Mouse (Mus musculus) MEL (cell line): Measurements from ENCODE around the gene Rcsd1.

Experiments
- BHLHE40 ChIP-seq: IDR thresholded peaks from 2 replicates; pipeline ENCODE4 v1.6.1; 2012; ENCODE audit warnings: low read depth, mild to moderate bottlenecking, inconsistent platforms, low read length, improper control_type of control experiment, borderline replicate concordance
- CTCF ChIP-seq, 3 experiments: IDR thresholded peaks in 2 of 3; conservative IDR thresholded peaks in 1 of 3; 2 replicates each; pipeline ENCODE4 v1.5.1; 2011 to 2012; ENCODE audit warnings: low read length in 3 of 3, low read depth in 2 of 3, mild to moderate bottlenecking in 2 of 3, improper control_type of control experiment in 1 of 3, inconsistent platforms in 1 of 3, mixed read lengths in 1 of 3, moderate library complexity in 1 of 3; ENCODE audit not compliant: control insufficient read depth in 1 of 3, insufficient read depth in 1 of 3, poor library complexity in 1 of 3, severe bottlenecking in 1 of 3
- EP300 ChIP-seq, 2 experiments: IDR thresholded peaks; 2 replicates each; pipeline ENCODE4 v1.6.1; 2011; ENCODE audit warnings: improper control_type of control experiment in 2 of 2, low read length in 2 of 2, low read depth in 1 of 2, mild to moderate bottlenecking in 1 of 2
- ETS1 ChIP-seq: IDR thresholded peaks from 2 replicates; pipeline ENCODE4 v1.6.1; 2012; ENCODE audit warnings: low read depth, mild to moderate bottlenecking, inconsistent platforms, low read length, improper control_type of control experiment, moderate library complexity
- GABPA ChIP-seq: IDR thresholded peaks from 2 replicates; pipeline ENCODE4 v1.6.1; 2012; ENCODE audit warnings: low read depth, mild to moderate bottlenecking, inconsistent platforms, low read length, improper control_type of control experiment, moderate library complexity
- MAX ChIP-seq: IDR thresholded peaks from 2 replicates; pipeline ENCODE4 v1.6.1; 2011; ENCODE audit warnings: low read length, improper control_type of control experiment
- MEF2A ChIP-seq: IDR thresholded peaks from 2 replicates; pipeline ENCODE4 v1.6.1; 2014; ENCODE audit warnings: low read depth, mild to moderate bottlenecking, inconsistent platforms, low read length, improper control_type of control experiment; ENCODE audit not compliant: poor library complexity, insufficient replicate concordance, severe bottlenecking; ENCODE audit errors: extremely low read depth
- MYB ChIP-seq: IDR thresholded peaks from 2 replicates; pipeline ENCODE4 v1.6.1; 2011; ENCODE audit warnings: mild to moderate bottlenecking, low read depth, low read length, improper control_type of control experiment
- MYC ChIP-seq: IDR thresholded peaks from 2 replicates; pipeline ENCODE4 v1.6.1; 2011; ENCODE audit warnings: low read depth, mild to moderate bottlenecking, low read length, improper control_type of control experiment, moderate library complexity
- POLR2A ChIP-seq, 2 experiments: IDR thresholded peaks; 2 replicates each; pipeline ENCODE4 v1.6.1; 2011 to 2012; ENCODE audit warnings: low read length in 2 of 2, mild to moderate bottlenecking in 2 of 2, control low read depth in 1 of 2, improper control_type of control experiment in 1 of 2, low read depth in 1 of 2, moderate library complexity in 1 of 2; ENCODE audit not compliant: control insufficient read depth in 1 of 2, insufficient read depth in 1 of 2, poor library complexity in 1 of 2
- POLR2AphosphoS5 ChIP-seq: IDR thresholded peaks from 2 replicates; pipeline ENCODE4 v1.6.1; 2012; ENCODE audit warnings: low read depth, borderline replicate concordance, mild to moderate bottlenecking, inconsistent platforms, low read length, moderate library complexity, mixed read lengths
- SMC3 ChIP-seq: IDR thresholded peaks from 2 replicates; pipeline ENCODE4 v1.6.1; 2011; ENCODE audit warnings: low read depth, low read length, improper control_type of control experiment
- ZKSCAN1 ChIP-seq: IDR thresholded peaks from 2 replicates; pipeline ENCODE4 v1.6.1; 2012; ENCODE audit warnings: low read depth, mild to moderate bottlenecking, inconsistent platforms, low read length, improper control_type of control experiment, moderate library complexity
- ZNF384 ChIP-seq: IDR thresholded peaks from 2 replicates; pipeline ENCODE4 v1.6.1; 2012; ENCODE audit warnings: low read depth, mild to moderate bottlenecking, inconsistent platforms, low read length, improper control_type of control experiment

- TF ChIP-seq POLR2A (IDR thresholded peaks at IDR 0.05; ENCODE audit: control insufficient read depth in 1 of 2, insufficient read depth in 1 of 2, low read depth in 1 of 2, low read length in 2 of 2, poor library complexity in 1 of 2) (no peak), ZKSCAN1 (no peak), CTCF (IDR thresholded peaks at IDR 0.05 in 2 of 3, conservative IDR thresholded peaks at IDR 0.05 in 1 of 3; ENCODE audit: control insufficient read depth in 1 of 3, insufficient read depth in 1 of 3, low read depth in 2 of 3, low read length in 3 of 3, poor library complexity in 1 of 3, severe bottlenecking in 1 of 3) (no peak), MYB (no peak), SMC3 (no peak), ETS1 (peak; percentile 46), MAX (no peak), BHLHE40 (no peak), MYC (no peak), EP300 (IDR thresholded peaks at IDR 0.05; ENCODE audit: low read depth in 1 of 2, low read length in 2 of 2) (no peak), ZNF384 (no peak), MEF2A (no peak), GABPA (no peak), POLR2AphosphoS5 (no peak)
Observed at GRCm38 (mm10) chr1:165696870-165697269, 12.7 kb downstream of the Rcsd1 start.
